Mouse (Mus musculus): ENCODE data around the gene Usp6nl. TPM values are rescaled to one million over a fixed set of nuclear protein-coding genes. Genes with fewer than 3 reads are reported as not detected.

Usp6nl gene
- polyA plus RNA-seq, 1 experiment from 2014 or later: 9.5 TPM

GRCm38 (mm10) chr2:6459282-6460047 is 137.0 kb downstream of the Usp6nl start:
- H3K36me3 ChIP-seq: no peaks in the 10 kb centered on the region
- H3K9ac ChIP-seq: no peak overlapping the region
- H3K4me1 ChIP-seq: peaks cover 11% of the 10 kb centered on the region
- H3K4me2 ChIP-seq (replicated peaks): no peak overlapping the region
- 61% methylated on average over 13 of the region's 13 CpGs for WGBS
- no peak for ATAC-seq (ENCODE audit: insufficient number of reproducible peaks, low FRiP score, low TSS enrichment, low read depth)
- H3K27ac ChIP-seq (replicated peaks): no peak overlapping the region
- H3K4me3 ChIP-seq (replicated peaks): no peak overlapping the region
- H3K27me3 ChIP-seq: no peaks in the 10 kb centered on the region
- no peaks in the 10 kb centered on the region for H3K9me3 ChIP-seq (replicated peaks)

GRCm38 (mm10) chr2:6462306-6462705 is 139.8 kb downstream of the Usp6nl start:
- no peaks in the 10 kb centered on the region for H3K36me3 ChIP-seq
- H3K4me3 ChIP-seq (replicated peaks): no peak overlapping the region
- 83% methylated on average over 3 of the region's 3 CpGs for WGBS
- H3K4me2 ChIP-seq (replicated peaks): no peak overlapping the region
- peaks cover 25% of the 10 kb centered on the region for H3K4me1 ChIP-seq
- no peaks in the 10 kb centered on the region for H3K9me3 ChIP-seq (replicated peaks)
- no peak overlapping the region for H3K9ac ChIP-seq
- H3K27me3 ChIP-seq: no peaks in the 10 kb centered on the region
- no peak overlapping the region for H3K27ac ChIP-seq (replicated peaks)
- ATAC-seq (ENCODE audit: insufficient number of reproducible peaks, low FRiP score, low TSS enrichment, low read depth): no peak

- H3K4me2 ChIP-seq (replicated peaks): no peak overlapping the region
- peak overlapping the region; percentile 63 for H3K27ac ChIP-seq (replicated peaks)
- peak; percentile 61 for ATAC-seq (ENCODE audit: insufficient number of reproducible peaks, low FRiP score, low TSS enrichment, low read depth)
These were observed 141.6 kb downstream of the Usp6nl start for GRCm38 (mm10) chr2:6463772-6464661.

GRCm38 (mm10) chr2:6466396-6466795 is 143.9 kb downstream of the Usp6nl start:
- 44% methylated on average over 6 of the region's 6 CpGs for WGBS
- Histone ChIP-seq H3K27ac (replicated peaks) (peak overlapping the region; percentile 12), H3K27me3 (no peaks in the 10 kb centered on the region), H3K4me1 (peaks cover 27% of the 10 kb centered on the region), H3K9me3 (replicated peaks) (no peaks in the 10 kb centered on the region), H3K36me3 (no peaks in the 10 kb centered on the region), H3K4me2 (replicated peaks) (no peak overlapping the region), H3K4me3 (replicated peaks) (no peak overlapping the region), H3K9ac (no peak overlapping the region)
- ATAC-seq (ENCODE audit: insufficient number of reproducible peaks, low FRiP score, low TSS enrichment, low read depth): no peak

More at GRCm38 (mm10) chr2:6463772-6464661, 141.6 kb downstream of the Usp6nl start:
- Histone ChIP-seq H3K4me1 (peaks cover 25% of the 10 kb centered on the region), H3K4me3 (replicated peaks) (no peak overlapping the region), H3K27me3 (no peaks in the 10 kb centered on the region), H3K9ac (no peak overlapping the region), H3K36me3 (no peaks in the 10 kb centered on the region), H3K9me3 (replicated peaks) (no peaks in the 10 kb centered on the region)
- WGBS: 34% methylated on average over 10 of the region's 10 CpGs

- no peak overlapping the region for H3K4me2 ChIP-seq (replicated peaks)
- peaks cover 29% of the 10 kb centered on the region for H3K4me1 ChIP-seq
- no peaks in the 10 kb centered on the region for H3K36me3 ChIP-seq
- no peak overlapping the region for H3K9ac ChIP-seq
- no peaks in the 10 kb centered on the region for H3K9me3 ChIP-seq (replicated peaks)
- H3K27me3 ChIP-seq: no peaks in the 10 kb centered on the region
- ATAC-seq (ENCODE audit: insufficient number of reproducible peaks, low FRiP score, low TSS enrichment, low read depth): no peak
- no peak overlapping the region for H3K27ac ChIP-seq (replicated peaks)
- no peak overlapping the region for H3K4me3 ChIP-seq (replicated peaks)
- WGBS: 90% methylated on average over 3 of the region's 3 CpGs
These were observed 144.9 kb downstream of the Usp6nl start for GRCm38 (mm10) chr2:6467318-6467717.

- H3K27me3 ChIP-seq: no peaks in the 10 kb centered on the region
- H3K27ac ChIP-seq (replicated peaks): no peak overlapping the region
- no peak for ATAC-seq (ENCODE audit: insufficient number of reproducible peaks, low FRiP score, low TSS enrichment, low read depth)
- no peak overlapping the region for H3K9ac ChIP-seq
- H3K4me2 ChIP-seq (replicated peaks): no peak overlapping the region
- WGBS: 32% methylated on average over 9 of the region's 9 CpGs
- no peaks in the 10 kb centered on the region for H3K9me3 ChIP-seq (replicated peaks)
- H3K4me1 ChIP-seq: peaks cover 24% of the 10 kb centered on the region
- no peak overlapping the region for H3K4me3 ChIP-seq (replicated peaks)
- H3K36me3 ChIP-seq: no peaks in the 10 kb centered on the region
These were observed 146.7 kb downstream of the Usp6nl start for GRCm38 (mm10) chr2:6469164-6469563.

GRCm38 (mm10) chr2:6471110-6471611 is 148.7 kb downstream of the Usp6nl start:
- Histone ChIP-seq H3K27ac (replicated peaks) (no peak overlapping the region), H3K27me3 (no peaks in the 10 kb centered on the region), H3K4me2 (replicated peaks) (no peak overlapping the region), H3K4me1 (peaks cover 14% of the 10 kb centered on the region; the same call in 1 of the 2 replicates), H3K4me3 (replicated peaks) (no peak overlapping the region), H3K9ac (no peak overlapping the region), H3K36me3 (no peaks in the 10 kb centered on the region), H3K9me3 (replicated peaks) (no peaks in the 10 kb centered on the region)
- ATAC-seq (ENCODE audit: insufficient number of reproducible peaks, low FRiP score, low TSS enrichment, low read depth): no peak
- WGBS: 54% methylated on average over 4 of the region's 4 CpGs

GRCm38 (mm10) chr2:6473829-6474228 is 151.4 kb downstream of the Usp6nl start:
- peaks cover 11% of the 10 kb centered on the region for H3K4me1 ChIP-seq
- no peaks in the 10 kb centered on the region for H3K9me3 ChIP-seq (replicated peaks)
- no peak overlapping the region for H3K9ac ChIP-seq
- no peak overlapping the region for H3K4me3 ChIP-seq (replicated peaks)
- no peak for ATAC-seq (ENCODE audit: insufficient number of reproducible peaks, low FRiP score, low TSS enrichment, low read depth)
- no peaks in the 10 kb centered on the region for H3K27me3 ChIP-seq
- no peak overlapping the region for H3K27ac ChIP-seq (replicated peaks)
- no peaks in the 10 kb centered on the region for H3K36me3 ChIP-seq
- WGBS: 70% methylated on average over 5 of the region's 5 CpGs
- H3K4me2 ChIP-seq (replicated peaks): no peak overlapping the region

- no peak for ATAC-seq (ENCODE audit: insufficient number of reproducible peaks, low FRiP score, low TSS enrichment, low read depth)
- Histone ChIP-seq H3K27me3 (no peaks in the 10 kb centered on the region), H3K9me3 (replicated peaks) (no peaks in the 10 kb centered on the region), H3K36me3 (no peaks in the 10 kb centered on the region), H3K4me2 (replicated peaks) (no peak overlapping the region), H3K4me1 (peaks cover 11% of the 10 kb centered on the region), H3K27ac (replicated peaks) (no peak overlapping the region), H3K4me3 (replicated peaks) (no peak overlapping the region), H3K9ac (no peak overlapping the region)
- WGBS: 89% methylated on average over 4 of the region's 4 CpGs
These were observed 155.4 kb downstream of the Usp6nl start for GRCm38 (mm10) chr2:6477884-6478283.

GRCm38 (mm10) chr2:6478361-6478965 is 156.0 kb downstream of the Usp6nl start:
- Histone ChIP-seq H3K9ac (no peak overlapping the region), H3K27me3 (no peaks in the 10 kb centered on the region), H3K36me3 (no peaks in the 10 kb centered on the region), H3K27ac (replicated peaks) (peak overlapping the region; percentile 65), H3K4me1 (peaks cover 16% of the 10 kb centered on the region), H3K9me3 (replicated peaks) (no peaks in the 10 kb centered on the region), H3K4me2 (replicated peaks) (no peak overlapping the region), H3K4me3 (replicated peaks) (no peak overlapping the region)
- 47% methylated on average over 16 of the region's 16 CpGs for WGBS
- peak; percentile 41 for ATAC-seq (ENCODE audit: insufficient number of reproducible peaks, low FRiP score, low TSS enrichment, low read depth)

- no peak overlapping the region for H3K4me3 ChIP-seq (replicated peaks)
- H3K4me1 ChIP-seq: peaks cover 21% of the 10 kb centered on the region
- no peak overlapping the region for H3K9ac ChIP-seq
- no peak overlapping the region; the same call in 1 of the 2 replicates for H3K4me2 ChIP-seq (replicated peaks)
- ATAC-seq (ENCODE audit: insufficient number of reproducible peaks, low FRiP score, low TSS enrichment, low read depth): peak; percentile 48
- H3K27ac ChIP-seq (replicated peaks): peak overlapping the region; percentile 65
- H3K9me3 ChIP-seq (replicated peaks): no peaks in the 10 kb centered on the region
- H3K36me3 ChIP-seq: no peaks in the 10 kb centered on the region
- H3K27me3 ChIP-seq: no peaks in the 10 kb centered on the region
- 18% methylated on average over 13 of the region's 13 CpGs for WGBS
These were observed 156.5 kb downstream of the Usp6nl start for GRCm38 (mm10) chr2:6478966-6479391.

Data from embryonic facial prominence, embryonic 15.5 days (tissue).